ENCODE assay signal across 8 mouse cellular contexts in the genomic region with DNA sequence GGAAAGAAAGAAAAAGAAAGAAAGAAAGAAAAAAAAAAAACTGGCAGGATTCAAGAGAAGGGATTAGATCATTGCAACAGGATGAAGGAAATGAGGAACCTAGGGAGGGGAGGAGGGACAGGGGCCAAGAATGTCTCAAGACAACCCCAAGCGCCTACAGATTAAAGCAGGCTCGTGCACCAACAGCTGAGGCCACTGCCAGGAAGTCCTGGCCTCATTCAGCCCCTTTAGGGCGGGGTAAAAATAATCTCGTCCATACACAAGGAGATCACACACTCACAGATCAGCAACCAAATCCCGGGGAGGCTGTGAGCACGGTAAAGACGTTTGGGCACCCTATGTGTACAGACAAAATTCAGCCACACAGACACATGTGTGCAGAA.
DNase-seq lines count a peak whose midpoint lies in the region; ATAC-seq and TF ChIP-seq lines count a peak whose summit lies in the region.

No protein-coding gene starts in this region.

- no peak for TF ChIP-seq EP300 in heart, postnatal 0 days (IDR thresholded peaks at IDR 0.05; ENCODE audit: low read depth)

- DNase-seq in adrenal gland, postnatal 14 days, result peak; percentile 79
- DNase-seq in adrenal gland, postnatal 4 days (ENCODE audit: low spot score in 2 of 2), result no peak
- DNase-seq in ES-CJ7 (ENCODE audit: low read depth, low spot score), result peak; percentile 80
- DNase-seq in heart, postnatal 0 days (ENCODE audit: low spot score), result peak; percentile 86
- DNase-seq in midbrain, embryonic 14.5 days, result no peak
- no peak for DNase-seq in right cerebral cortex, postnatal 10 days (ENCODE audit: low spot score in 2 of 2)

- H3K9me3 ChIP-seq in heart, postnatal 0 days (replicated peaks; ENCODE audit: control insufficient read depth, low read length), result no peaks in the 10 kb centered on the region
- no peaks in the 10 kb centered on the region for H3K9me3 ChIP-seq in limb, embryonic 15.5 days
- no peaks in the 10 kb centered on the region for H3K9me3 ChIP-seq in midbrain, embryonic 14.5 days (ENCODE audit: control insufficient read depth, low read length)

- peak overlapping the region; percentile 42; the same call in 1 of the 2 replicates for H3K9ac ChIP-seq in heart, postnatal 0 days (replicated peaks; ENCODE audit: low read depth, low read length)
- no peak overlapping the region for H3K9ac ChIP-seq in limb, embryonic 15.5 days
- H3K9ac ChIP-seq in midbrain, embryonic 14.5 days (replicated peaks; ENCODE audit: low read length), result peak overlapping the region; percentile 36; the same call in 1 of the 2 replicates

- no peak overlapping the region; the same call in 1 of the 2 replicates for H3K4me3 ChIP-seq in heart, postnatal 0 days (ENCODE audit: low read depth, low read length)
- H3K4me3 ChIP-seq in limb, embryonic 15.5 days, result peak overlapping the region; percentile 9
- H3K4me3 ChIP-seq in midbrain, embryonic 14.5 days (replicated peaks; ENCODE audit: low read depth, low read length), result no peak overlapping the region

- H3K27ac ChIP-seq in heart, postnatal 0 days (ENCODE audit: low read depth), result peak overlapping the region; percentile 98
- peak overlapping the region; percentile 96 for H3K27ac ChIP-seq in limb, embryonic 15.5 days
- H3K27ac ChIP-seq in midbrain, embryonic 14.5 days (replicated peaks; ENCODE audit: low read depth, low read length), result peak overlapping the region; percentile 99

- peaks cover 49% of the 10 kb centered on the region for H3K4me1 ChIP-seq in heart, postnatal 0 days (ENCODE audit: control insufficient read depth, insufficient read depth)
- H3K4me1 ChIP-seq in limb, embryonic 15.5 days, result peaks cover 72% of the 10 kb centered on the region
- H3K4me1 ChIP-seq in midbrain, embryonic 14.5 days (ENCODE audit: control insufficient read depth, insufficient read depth, low read length), result peaks cover 69% of the 10 kb centered on the region

- TF ChIP-seq CTCF in heart, postnatal 0 days (IDR thresholded peaks at IDR 0.05; ENCODE audit: low read depth), result no peak

- no peaks in the 10 kb centered on the region for H3K27me3 ChIP-seq in heart, postnatal 0 days (ENCODE audit: control insufficient read depth, insufficient read depth, low read length)
- H3K27me3 ChIP-seq in limb, embryonic 15.5 days, result no peaks in the 10 kb centered on the region
- no peaks in the 10 kb centered on the region for H3K27me3 ChIP-seq in midbrain, embryonic 14.5 days (ENCODE audit: control insufficient read depth, insufficient read depth, low read length)

- H3K4me2 ChIP-seq in heart, postnatal 0 days (ENCODE audit: low read depth, low read length), result peak overlapping the region; percentile 51
- peak overlapping the region; percentile 42 for H3K4me2 ChIP-seq in limb, embryonic 15.5 days
- H3K4me2 ChIP-seq in midbrain, embryonic 14.5 days (ENCODE audit: low read length), result peak overlapping the region; percentile 47

- 3% methylated on average over 7 of the region's 7 CpGs for WGBS in heart, postnatal 0 days
- WGBS in limb, embryonic 15.5 days, result under 1% methylated on average over 7 of the region's 7 CpGs
- under 1% methylated on average over 7 of the region's 7 CpGs for WGBS in midbrain, embryonic 14.5 days

- no peaks in the 10 kb centered on the region for H3K36me3 ChIP-seq in heart, postnatal 0 days (replicated peaks; ENCODE audit: control insufficient read depth, insufficient read depth, low read length)
- no peaks in the 10 kb centered on the region for H3K36me3 ChIP-seq in limb, embryonic 15.5 days
- no peaks in the 10 kb centered on the region for H3K36me3 ChIP-seq in midbrain, embryonic 14.5 days (ENCODE audit: control insufficient read depth, insufficient read depth, low read length)

- peak; percentile 54 for ATAC-seq in erythroblast, adult 5-6 weeks (replicated peaks; ENCODE audit: low FRiP score, poor library complexity, severe bottlenecking)
- peak; percentile 25 for ATAC-seq in heart, postnatal 0 days (ENCODE audit: insufficient read depth, low read depth)
- peak; percentile 56 for ATAC-seq in limb, embryonic 15.5 days (ENCODE audit: insufficient number of reproducible peaks, low FRiP score, low TSS enrichment, low read depth)
- ATAC-seq in midbrain, embryonic 14.5 days (ENCODE audit: low FRiP score, low TSS enrichment), result peak; percentile 3; the same call in 1 of the 2 replicates

Comparison
In these comparisons a context has a peak if more than half of its experiments do, and no peak if none do; other contexts are left out.
1. DNase-seq: peak in adrenal gland, postnatal 14 days (single experiment), ES-CJ7 (single experiment) and heart, postnatal 0 days (single experiment); none in adrenal gland, postnatal 4 days (0 of 2), midbrain, embryonic 14.5 days (single experiment) and right cerebral cortex, postnatal 10 days (0 of 2).
2. ATAC-seq: peak in every context shown above with its lines; median percentile 56 in limb, embryonic 15.5 days; 54 in erythroblast, adult 5-6 weeks; 25 in heart, postnatal 0 days; 3 in midbrain, embryonic 14.5 days.
3. Peak in every context shown above with its lines, with median percentiles within 50 percentile points of each other: H3K27ac ChIP-seq and H3K4me2 ChIP-seq.